In genomic region chr16:77329711-77330530, GRCm38 (mm10) we compare ENCODE assay signal across 8 mouse cellular contexts.
DNase-seq lines count a peak whose midpoint lies in the region; ATAC-seq and TF ChIP-seq lines count a peak whose summit lies in the region.

No protein-coding gene starts in this region.

- H3K9ac ChIP-seq in embryonic facial prominence, embryonic 12.5 days, result peak overlapping the region; percentile 61
- H3K9ac ChIP-seq in heart, postnatal 0 days (replicated peaks; ENCODE audit: low read depth, low read length), result peak overlapping the region; percentile 76
- H3K9ac ChIP-seq in stomach, embryonic 15.5 days, result peak overlapping the region; percentile 56; the same call in 1 of the 2 replicates

- 8% methylated on average over 10 of the region's 10 CpGs for WGBS in embryonic facial prominence, embryonic 12.5 days
- 6% methylated on average over 10 of the region's 10 CpGs for WGBS in heart, postnatal 0 days
- 13% methylated on average over 10 of the region's 10 CpGs for WGBS in macrophage (ENCODE audit: missing documents)
- WGBS in stomach, embryonic 15.5 days, result 8% methylated on average over 10 of the region's 10 CpGs

- H3K4me1 ChIP-seq in embryonic facial prominence, embryonic 12.5 days, result peaks cover 8% of the 10 kb centered on the region; the same call in 1 of the 2 replicates
- H3K4me1 ChIP-seq in heart, postnatal 0 days (ENCODE audit: control insufficient read depth, insufficient read depth), result no peaks in the 10 kb centered on the region
- 0 out of 2 replicates have a peak, but pooled peaks cover 2% of the 10 kb centered on the region for H3K4me1 ChIP-seq in stomach, embryonic 15.5 days

- peak overlapping the region; percentile 98 for H3K27ac ChIP-seq in embryonic facial prominence, embryonic 12.5 days
- peak overlapping the region; percentile 91 for H3K27ac ChIP-seq in heart, postnatal 0 days (ENCODE audit: low read depth)
- H3K27ac ChIP-seq in macrophage, result peak overlapping the region; percentile 90
- H3K27ac ChIP-seq in stomach, embryonic 15.5 days, result peak overlapping the region; percentile 98

- H3K36me3 ChIP-seq in embryonic facial prominence, embryonic 12.5 days, result no peaks in the 10 kb centered on the region
- 0 out of 2 replicates have a peak, but pooled peaks cover 7% of the 10 kb centered on the region for H3K36me3 ChIP-seq in heart, postnatal 0 days (replicated peaks; ENCODE audit: control insufficient read depth, insufficient read depth, low read length)
- H3K36me3 ChIP-seq in macrophage (ENCODE audit: inconsistent target), result no peaks in the 10 kb centered on the region
- H3K36me3 ChIP-seq in stomach, embryonic 15.5 days, result no peaks in the 10 kb centered on the region

- H3K9me3 ChIP-seq in embryonic facial prominence, embryonic 12.5 days, result no peaks in the 10 kb centered on the region
- no peaks in the 10 kb centered on the region for H3K9me3 ChIP-seq in heart, postnatal 0 days (replicated peaks; ENCODE audit: control insufficient read depth, low read length)
- no peaks in the 10 kb centered on the region for H3K9me3 ChIP-seq in stomach, embryonic 15.5 days

- DNase-seq in adrenal gland, postnatal 10 days, result peak; percentile 56
- peak; percentile 79 for DNase-seq in heart, postnatal 0 days (ENCODE audit: low spot score)
- DNase-seq in kidney, postnatal 36 days, result peak; percentile 19 to 52
- DNase-seq in right cerebral cortex, postnatal 36 days (ENCODE audit: low spot score in 2 of 2), result no peak

- H3K27me3 ChIP-seq in embryonic facial prominence, embryonic 12.5 days, result no peaks in the 10 kb centered on the region
- H3K27me3 ChIP-seq in heart, postnatal 0 days (ENCODE audit: control insufficient read depth, insufficient read depth, low read length), result no peaks in the 10 kb centered on the region
- H3K27me3 ChIP-seq in stomach, embryonic 15.5 days (replicated peaks), result no peaks in the 10 kb centered on the region

- ATAC-seq in embryonic facial prominence, embryonic 12.5 days (ENCODE audit: insufficient number of reproducible peaks, insufficient read depth, low FRiP score, low TSS enrichment), result no peak
- peak; percentile 74 for ATAC-seq in heart, postnatal 0 days (ENCODE audit: insufficient read depth, low read depth)
- peak; percentile 83 for ATAC-seq in stomach, embryonic 15.5 days (ENCODE audit: insufficient read depth, low FRiP score, low read depth)
- ATAC-seq in activated CD4-positive, CD25-positive, alpha-beta regulatory T cell, adult 4 months, result no peak

- H3K4me2 ChIP-seq in embryonic facial prominence, embryonic 12.5 days (replicated peaks), result peak overlapping the region; percentile 57
- peak overlapping the region; percentile 66 for H3K4me2 ChIP-seq in heart, postnatal 0 days (ENCODE audit: low read depth, low read length)
- peak overlapping the region; percentile 58 for H3K4me2 ChIP-seq in stomach, embryonic 15.5 days

- no peak; the same call in 1 of the 2 replicates for TF ChIP-seq EP300 in heart, postnatal 0 days (IDR thresholded peaks at IDR 0.05; ENCODE audit: low read depth)

- peak overlapping the region; percentile 60 for H3K4me3 ChIP-seq in embryonic facial prominence, embryonic 12.5 days
- peak overlapping the region; percentile 56 for H3K4me3 ChIP-seq in heart, postnatal 0 days (ENCODE audit: low read depth, low read length)
- peak overlapping the region; percentile 67 for H3K4me3 ChIP-seq in macrophage (ENCODE audit: inconsistent target)
- H3K4me3 ChIP-seq in stomach, embryonic 15.5 days (replicated peaks), result peak overlapping the region; percentile 55

- peaks cover 67% of the 10 kb centered on the region for H3K79me2 ChIP-seq in macrophage (ENCODE audit: inconsistent target)

- TF ChIP-seq CTCF in heart, postnatal 0 days (IDR thresholded peaks at IDR 0.05; ENCODE audit: low read depth), result no peak

Comparison
In these comparisons a context has a peak if more than half of its experiments do, and no peak if none do; other contexts are left out.
1. DNase-seq: peak in adrenal gland, postnatal 10 days (single experiment), heart, postnatal 0 days (single experiment) and kidney, postnatal 36 days (2 of 2); none in right cerebral cortex, postnatal 36 days (0 of 2).
2. ATAC-seq: peak in heart, postnatal 0 days (single experiment) and stomach, embryonic 15.5 days (single experiment); none in embryonic facial prominence, embryonic 12.5 days (single experiment) and activated CD4-positive, CD25-positive, alpha-beta regulatory T cell, adult 4 months (single experiment).
3. Peak in every context shown above with its lines, with median percentiles within 50 percentile points of each other: H3K27ac ChIP-seq, H3K4me2 ChIP-seq, H3K4me3 ChIP-seq and H3K9ac ChIP-seq.